Mouse (Mus musculus) left cerebral cortex, adult 9 months (tissue): Measurements from ENCODE around the gene Gm49661.

Source experiments
- DNase-seq, 2 experiments: peaks; one replicate each; pipeline ENCODE4 v3.0.0; 2022; ENCODE audit warnings: low spot score in 2 of 2

Gm49661 gene

GRCm38 (mm10) chr8:84984294-84985048, 15.2 kb upstream of the Gm49661 start:
- DNase-seq, result no peak

DNA sequence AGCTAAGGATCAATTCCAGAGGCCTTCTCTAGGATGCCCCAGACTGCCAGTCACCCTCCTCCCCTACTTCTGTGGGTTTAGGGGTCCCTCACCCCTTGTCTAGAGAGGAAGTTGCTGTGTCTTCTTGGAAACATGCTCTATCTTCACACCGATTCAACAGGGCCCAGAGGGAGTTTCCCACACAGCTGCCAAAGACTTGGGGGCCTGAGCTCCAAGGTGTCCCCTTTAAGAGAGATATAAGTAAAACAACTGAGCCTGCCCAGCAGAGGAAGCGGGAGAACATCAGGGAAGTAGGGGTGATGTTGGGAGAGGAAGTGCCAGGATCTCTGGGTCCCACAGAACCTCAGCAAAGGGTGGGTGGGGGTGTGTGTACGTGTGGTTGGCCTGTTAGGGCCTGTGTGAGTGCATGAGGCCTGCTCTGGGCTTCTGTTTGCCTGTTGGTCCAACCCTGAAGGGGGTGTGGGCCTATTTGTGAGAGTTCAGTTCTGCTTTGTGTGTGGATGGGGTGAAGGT, 13.3 kb upstream of the Gm49661 start:
- DNase-seq, result no peak

GRCm38 (mm10) chr8:84981644-84982498, 12.6 kb upstream of the Gm49661 start:
- no peak for DNase-seq

GRCm38 (mm10) chr8:84980622-84981358, 11.6 kb upstream of the Gm49661 start:
- DNase-seq, result peak in 1 of 2 experiments; percentile 58

GRCm38 (mm10) chr8:84979599-84980421, 10.6 kb upstream of the Gm49661 start:
- DNase-seq, result peak; percentile 84 to 95

DNA sequence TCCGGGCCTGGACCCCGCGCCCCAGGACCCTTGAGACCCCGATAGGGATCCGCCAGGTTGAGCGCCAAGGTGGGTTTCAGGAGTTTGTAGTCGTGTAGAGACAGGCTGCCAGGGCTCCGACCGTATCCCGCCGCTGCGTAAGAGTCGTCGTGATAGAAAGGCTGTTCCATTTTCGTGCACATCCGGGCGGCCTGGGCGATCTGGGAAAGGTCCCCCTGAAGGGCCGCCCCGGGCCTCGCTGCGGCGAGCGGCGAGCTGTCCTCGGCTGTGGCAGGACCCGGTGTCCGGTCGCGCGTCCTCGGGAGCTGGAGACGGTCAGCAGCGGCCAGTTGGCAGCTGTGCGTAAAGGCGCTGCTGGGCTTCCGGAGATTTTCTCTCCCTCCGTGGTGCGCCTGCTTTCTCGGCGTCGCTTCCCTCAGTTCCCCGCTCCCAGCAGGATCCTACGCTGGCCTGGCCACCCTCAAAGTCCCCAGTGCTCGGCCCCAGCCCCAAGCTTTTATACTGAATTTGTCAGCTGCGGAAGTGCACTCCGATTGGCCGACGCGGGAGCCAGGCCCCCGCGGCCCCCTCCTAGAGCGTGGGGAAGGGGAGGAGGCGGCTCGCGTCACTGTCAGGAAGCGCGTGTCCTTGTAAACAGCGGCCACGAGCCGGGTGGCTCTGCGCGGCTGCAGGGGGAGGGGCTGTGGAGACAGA, 9.2 kb upstream of the Gm49661 start, which contains the start of gene Junb:
TSS of gene Junb (minus strand) at position 471 of the 693 bp plus-strand sequence.
- peak; percentile 91 to 97 for DNase-seq

DNA sequence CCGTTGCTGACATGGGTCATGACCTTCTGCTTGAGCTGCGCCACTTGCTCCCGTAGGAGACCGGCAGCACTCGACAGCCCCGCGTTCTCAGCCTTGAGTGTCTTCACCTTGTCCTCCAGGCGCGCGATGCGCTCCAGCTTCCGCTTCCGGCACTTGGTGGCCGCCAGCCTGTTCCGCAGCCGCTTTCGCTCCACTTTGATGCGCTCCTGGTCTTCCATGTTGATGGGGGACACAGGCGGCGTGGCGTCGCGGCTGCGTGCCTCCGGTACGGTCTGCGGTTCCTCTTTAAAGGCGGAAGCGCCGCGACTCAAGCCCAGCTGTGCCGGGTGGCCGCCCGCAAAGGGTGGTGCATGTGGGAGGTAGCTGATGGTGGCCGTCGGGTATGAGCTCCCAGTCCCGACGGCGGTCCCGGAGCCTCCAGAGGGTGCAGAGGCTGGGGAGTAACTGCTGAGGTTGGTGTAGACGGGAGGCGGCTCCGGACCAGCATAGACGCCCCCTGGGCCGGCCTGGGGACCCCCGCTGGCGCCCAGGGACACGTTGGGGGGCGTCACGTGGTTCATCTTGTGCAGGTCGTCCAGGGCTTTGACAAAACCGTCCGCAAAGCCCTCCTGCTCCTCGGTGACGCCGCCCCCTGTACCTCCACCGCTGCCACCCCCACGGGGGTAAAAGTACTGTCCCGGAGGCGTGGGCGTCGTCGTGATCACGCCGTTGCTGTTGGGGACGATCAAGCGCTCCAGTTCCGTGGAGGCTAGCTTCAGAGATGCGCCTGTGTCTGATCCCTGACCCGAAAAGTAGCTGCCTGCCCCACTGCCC, 8.4 kb upstream of the Gm49661 start:
- DNase-seq, result peak in 1 of 2 experiments; percentile 61

DNA sequence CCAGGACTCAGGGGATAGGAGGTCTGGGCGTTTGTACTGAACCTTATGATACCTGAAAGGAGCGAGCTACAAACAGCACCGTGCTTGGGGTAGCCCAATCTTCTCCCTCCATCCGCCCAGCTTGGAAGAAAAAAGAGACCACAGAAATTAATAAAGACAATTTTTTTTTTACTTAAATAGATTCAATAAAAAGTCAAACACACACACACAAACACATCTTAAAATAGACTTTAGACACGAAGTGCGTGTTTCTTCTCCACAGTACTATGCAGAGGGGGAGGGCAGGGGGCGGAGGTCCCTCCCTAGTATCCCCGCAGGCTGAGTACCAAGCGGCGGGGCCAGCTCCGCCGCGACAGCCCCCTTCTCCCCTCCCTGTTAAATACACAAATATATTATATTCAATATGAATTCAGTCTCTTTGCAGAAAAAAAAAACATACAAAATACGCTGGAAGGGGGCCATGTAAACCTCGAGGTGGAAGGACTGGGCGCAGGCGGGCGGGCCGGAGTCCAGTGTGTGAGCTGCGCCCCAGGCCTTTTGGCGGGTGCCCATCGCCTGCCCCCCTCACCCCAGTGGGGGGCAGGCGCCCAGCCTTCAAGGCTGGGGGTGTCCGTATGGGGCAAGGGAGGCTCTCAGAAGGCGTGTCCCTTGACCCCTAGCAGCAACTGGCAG, 7.7 kb upstream of the Gm49661 start:
- no peak for DNase-seq

- peak; percentile 85 to 97 for DNase-seq
Measured at GRCm38 (mm10) chr8:84976031-84976762, 7.0 kb upstream of the Gm49661 start.

DNA sequence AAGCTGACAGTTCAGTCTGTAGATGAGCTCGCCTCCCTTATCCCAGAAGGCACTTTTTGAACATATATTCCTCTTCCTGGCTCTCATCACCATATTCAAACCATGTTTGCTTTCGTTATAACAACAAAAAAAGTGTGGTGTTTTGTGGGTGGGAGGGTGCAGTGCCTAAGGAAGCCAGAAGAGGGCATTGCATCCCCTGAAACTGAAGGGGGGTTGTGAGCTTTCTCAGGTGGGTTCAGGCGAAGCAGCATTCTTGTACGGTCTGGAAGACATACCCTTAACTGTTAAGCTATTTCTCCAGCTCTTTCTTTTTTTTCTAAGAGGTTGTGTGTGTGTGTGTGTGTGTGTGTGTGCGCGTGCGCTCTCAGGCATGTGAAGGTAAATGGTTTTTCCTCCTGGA, 6.2 kb upstream of the Gm49661 start:
- peak in 1 of 2 experiments; percentile 79 for DNase-seq

DNA sequence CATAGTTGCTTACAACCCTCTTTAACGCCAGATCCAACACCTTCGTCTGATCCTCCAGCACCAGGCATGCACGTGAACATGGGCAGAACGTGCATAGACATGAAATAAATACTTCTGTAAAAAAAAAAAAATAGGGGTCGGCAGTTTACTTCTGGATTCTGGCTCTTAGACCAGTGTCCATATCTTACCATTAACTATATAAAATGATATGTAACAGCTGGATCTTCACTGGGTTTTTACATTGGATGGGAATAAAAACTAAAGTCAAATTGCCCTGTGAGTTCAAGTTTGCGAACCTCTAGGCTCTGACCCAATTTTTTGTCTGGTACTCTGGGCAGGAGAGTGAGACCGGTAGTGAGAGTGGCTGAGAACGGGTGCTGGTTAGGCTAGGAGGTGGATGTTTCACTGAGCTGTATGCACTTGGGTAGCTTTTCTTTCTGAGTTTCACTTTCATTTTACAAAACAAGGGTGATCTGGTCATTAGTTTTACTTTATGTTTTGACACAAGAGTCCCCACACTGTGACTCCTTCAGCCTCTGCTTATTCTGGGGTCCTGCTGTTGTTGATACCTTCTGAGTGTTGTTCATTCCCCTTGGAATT, 5.4 kb upstream of the Gm49661 start:
- DNase-seq, result no peak

DNA sequence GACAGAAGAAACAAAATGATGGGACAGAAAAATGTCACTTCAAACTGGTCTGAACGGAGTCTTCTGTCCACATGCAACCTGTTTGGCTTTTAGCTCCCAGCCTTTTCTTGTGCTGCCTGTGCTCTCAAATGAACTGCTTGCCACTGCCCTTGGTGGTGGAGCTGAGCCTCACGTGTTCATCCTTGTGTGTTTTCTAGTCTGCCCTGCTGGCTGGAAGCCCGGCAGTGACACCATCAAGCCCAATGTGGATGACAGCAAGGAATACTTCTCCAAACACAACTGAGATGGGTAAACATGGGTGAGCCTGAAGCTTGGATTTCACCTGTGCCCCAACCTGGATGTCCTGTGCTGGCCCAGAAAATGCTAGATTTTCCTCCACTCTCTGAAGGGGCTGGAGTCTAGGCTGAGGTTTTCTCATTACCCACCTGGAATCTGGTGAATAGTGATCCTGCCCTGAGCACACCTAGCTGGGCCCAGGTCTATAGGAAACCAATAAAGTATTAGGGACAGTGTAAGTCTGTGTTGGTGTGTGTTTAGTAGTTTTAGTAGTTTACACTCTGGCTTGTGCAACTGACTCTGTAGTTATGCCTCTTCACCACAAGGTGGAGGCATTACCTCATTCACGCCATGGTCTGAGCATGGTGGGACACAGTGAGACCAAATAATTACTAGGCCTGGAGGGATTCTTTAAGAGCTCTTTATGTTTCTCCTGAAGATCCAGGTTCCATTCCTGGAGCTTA, 4.7 kb upstream of the Gm49661 start:
- peak in 1 of 2 experiments; percentile 58 for DNase-seq

GRCm38 (mm10) chr8:84973079-84973478, 3.8 kb upstream of the Gm49661 start:
- no peak for DNase-seq

GRCm38 (mm10) chr8:84970913-84971312, 1.7 kb upstream of the Gm49661 start:
- DNase-seq, result no peak

GRCm38 (mm10) chr8:84970135-84970790, 1.0 kb upstream of the Gm49661 start:
- no peak for DNase-seq

GRCm38 (mm10) chr8:84968650-84969049, 583 bp downstream of the Gm49661 start:
- DNase-seq, result no peak
